Mouse (Mus musculus): ENCODE data around the gene Wdr78. TPM values are rescaled to one million over a fixed set of nuclear protein-coding genes. Genes with fewer than 3 reads are reported as not detected.
A peak's percentile ranks its signal among the peaks of the same experiment; 100 is the strongest.

Wdr78 gene
- polyA plus RNA-seq (2015; fragmentation: Nextera tagmentation; extraction: Ambion mirVana), result 1.9 and 2.6 TPM in 2 replicates

- under 1% methylated on average over 76 of the region's 90 CpGs for WGBS
- peak within 1 kb of the TSS; percentile 77 for H3K4me3 ChIP-seq (replicated peaks; ENCODE audit: low read length)
- peak within 1 kb of the TSS; percentile 90 for H3K9ac ChIP-seq (ENCODE audit: low read length)
- no peaks in the 10 kb centered on the region for H3K27me3 ChIP-seq (ENCODE audit: control insufficient read depth, insufficient read depth, low read length)
- peaks cover 5% of the 10 kb centered on the region; the same call in 1 of the 2 replicates for H3K36me3 ChIP-seq (ENCODE audit: control insufficient read depth, insufficient read depth, low read length)
- no peaks in the 10 kb centered on the region for H3K9me3 ChIP-seq (replicated peaks; ENCODE audit: control insufficient read depth, low read length)
- H3K4me1 ChIP-seq (ENCODE audit: control insufficient read depth, insufficient read depth, low read length), result peaks cover 18% of the 10 kb centered on the region
- peak; percentile 99 for ATAC-seq (ENCODE audit: insufficient read depth, low FRiP score)
- H3K4me2 ChIP-seq (ENCODE audit: low read depth, low read length), result peak within 1 kb of the TSS; percentile 68
- H3K27ac ChIP-seq (ENCODE audit: low read length), result peak within 1 kb of the TSS; percentile 99
Measured at GRCm38 (mm10) chr4:103114184-103115111, at the start of gene Wdr78, which contains the start of gene Mier1. Gene Wdr78 (minus strand): TSS chr4:103114555. Gene Mier1 (plus strand): TSS chr4:103114390.

DNA sequence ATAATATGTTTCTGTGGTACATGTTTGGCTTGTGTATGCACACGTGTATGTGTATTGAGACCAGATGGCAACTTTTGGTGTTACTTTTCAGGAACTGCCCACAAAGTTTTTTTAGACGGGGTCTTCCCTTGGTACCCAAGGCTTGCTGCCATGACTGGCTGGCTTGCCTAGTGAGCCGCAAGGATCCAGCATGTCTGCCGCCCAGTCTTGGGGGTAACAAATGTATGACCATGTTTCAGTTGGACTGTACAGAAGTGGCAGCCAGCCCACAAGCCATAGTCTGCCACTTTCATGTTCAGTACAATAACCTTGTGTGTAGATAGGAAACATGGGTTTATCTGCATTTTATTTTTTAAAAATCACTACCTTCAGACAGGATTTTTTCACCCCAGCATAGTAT lies 44.4 kb upstream of the Wdr78 start:
- no peak overlapping the region for H3K4me2 ChIP-seq (ENCODE audit: low read depth, low read length)
- H3K9me3 ChIP-seq (replicated peaks; ENCODE audit: control insufficient read depth, low read length), result no peaks in the 10 kb centered on the region
- H3K36me3 ChIP-seq (ENCODE audit: control insufficient read depth, insufficient read depth, low read length), result peaks cover 22% of the 10 kb centered on the region; the same call in 1 of the 2 replicates
- WGBS, result 93% methylated on average over 4 of the region's 4 CpGs
- no peak overlapping the region for H3K4me3 ChIP-seq (replicated peaks; ENCODE audit: low read length)
- H3K27ac ChIP-seq (ENCODE audit: low read length), result no peak overlapping the region
- H3K9ac ChIP-seq (ENCODE audit: low read length), result no peak overlapping the region
- H3K4me1 ChIP-seq (ENCODE audit: control insufficient read depth, insufficient read depth, low read length), result no peaks in the 10 kb centered on the region
- H3K27me3 ChIP-seq (ENCODE audit: control insufficient read depth, insufficient read depth, low read length), result no peaks in the 10 kb centered on the region
- no peak for ATAC-seq (ENCODE audit: insufficient read depth, low FRiP score)

GRCm38 (mm10) chr4:103151946-103152345 lies 37.6 kb upstream of the Wdr78 start:
- no peak for ATAC-seq (ENCODE audit: insufficient read depth, low FRiP score)
- H3K27ac ChIP-seq (ENCODE audit: low read length), result no peak overlapping the region
- no peak overlapping the region for H3K4me3 ChIP-seq (replicated peaks; ENCODE audit: low read length)
- H3K27me3 ChIP-seq (ENCODE audit: control insufficient read depth, insufficient read depth, low read length), result no peaks in the 10 kb centered on the region
- no peak overlapping the region for H3K9ac ChIP-seq (ENCODE audit: low read length)
- 80% methylated on average over 5 of the region's 5 CpGs for WGBS
- peaks cover 21% of the 10 kb centered on the region; the same call in 1 of the 2 replicates for H3K36me3 ChIP-seq (ENCODE audit: control insufficient read depth, insufficient read depth, low read length)
- H3K9me3 ChIP-seq (replicated peaks; ENCODE audit: control insufficient read depth, low read length), result no peaks in the 10 kb centered on the region
- H3K4me2 ChIP-seq (ENCODE audit: low read depth, low read length), result no peak overlapping the region
- H3K4me1 ChIP-seq (ENCODE audit: control insufficient read depth, insufficient read depth, low read length), result no peaks in the 10 kb centered on the region

- Histone ChIP-seq H3K27me3 (ENCODE audit: control insufficient read depth, insufficient read depth, low read length) (no peaks in the 10 kb centered on the region), H3K36me3 (ENCODE audit: control insufficient read depth, insufficient read depth, low read length) (peaks cover 13% of the 10 kb centered on the region), H3K4me1 (ENCODE audit: control insufficient read depth, insufficient read depth, low read length) (no peaks in the 10 kb centered on the region), H3K9ac (ENCODE audit: low read length) (no peak overlapping the region), H3K4me3 (replicated peaks; ENCODE audit: low read length) (no peak overlapping the region), H3K9me3 (replicated peaks; ENCODE audit: control insufficient read depth, low read length) (no peaks in the 10 kb centered on the region), H3K27ac (ENCODE audit: low read length) (no peak overlapping the region), H3K4me2 (ENCODE audit: low read depth, low read length) (no peak overlapping the region)
- WGBS, result 38% methylated on average over 5 of the region's 5 CpGs
- ATAC-seq (ENCODE audit: insufficient read depth, low FRiP score), result no peak
Measured at GRCm38 (mm10) chr4:103146339-103146738, 32.0 kb upstream of the Wdr78 start.

- Histone ChIP-seq H3K27me3 (ENCODE audit: control insufficient read depth, insufficient read depth, low read length) (no peaks in the 10 kb centered on the region), H3K4me3 (replicated peaks; ENCODE audit: low read length) (no peak overlapping the region), H3K9me3 (replicated peaks; ENCODE audit: control insufficient read depth, low read length) (no peaks in the 10 kb centered on the region), H3K9ac (ENCODE audit: low read length) (no peak overlapping the region), H3K4me1 (ENCODE audit: control insufficient read depth, insufficient read depth, low read length) (no peaks in the 10 kb centered on the region), H3K4me2 (ENCODE audit: low read depth, low read length) (no peak overlapping the region), H3K27ac (ENCODE audit: low read length) (no peak overlapping the region), H3K36me3 (ENCODE audit: control insufficient read depth, insufficient read depth, low read length) (no peaks in the 10 kb centered on the region)
- no peak for ATAC-seq (ENCODE audit: insufficient read depth, low FRiP score)
- 53% methylated on average over 1 of the region's 1 CpGs for WGBS
Measured at GRCm38 (mm10) chr4:103136946-103137345, 22.6 kb upstream of the Wdr78 start.

- Histone ChIP-seq H3K4me3 (replicated peaks; ENCODE audit: low read length) (no peak overlapping the region), H3K36me3 (ENCODE audit: control insufficient read depth, insufficient read depth, low read length) (no peaks in the 10 kb centered on the region; the same call in 1 of the 2 replicates), H3K4me2 (ENCODE audit: low read depth, low read length) (no peak overlapping the region), H3K4me1 (ENCODE audit: control insufficient read depth, insufficient read depth, low read length) (peaks cover 6% of the 10 kb centered on the region; the same call in 1 of the 2 replicates), H3K9ac (ENCODE audit: low read length) (no peak overlapping the region), H3K9me3 (replicated peaks; ENCODE audit: control insufficient read depth, low read length) (no peaks in the 10 kb centered on the region), H3K27me3 (ENCODE audit: control insufficient read depth, insufficient read depth, low read length) (no peaks in the 10 kb centered on the region), H3K27ac (ENCODE audit: low read length) (no peak overlapping the region)
- no peak for ATAC-seq (ENCODE audit: insufficient read depth, low FRiP score)
- 82% methylated on average over 4 of the region's 4 CpGs for WGBS
Measured at GRCm38 (mm10) chr4:103126533-103126932, 12.2 kb upstream of the Wdr78 start.

DNA sequence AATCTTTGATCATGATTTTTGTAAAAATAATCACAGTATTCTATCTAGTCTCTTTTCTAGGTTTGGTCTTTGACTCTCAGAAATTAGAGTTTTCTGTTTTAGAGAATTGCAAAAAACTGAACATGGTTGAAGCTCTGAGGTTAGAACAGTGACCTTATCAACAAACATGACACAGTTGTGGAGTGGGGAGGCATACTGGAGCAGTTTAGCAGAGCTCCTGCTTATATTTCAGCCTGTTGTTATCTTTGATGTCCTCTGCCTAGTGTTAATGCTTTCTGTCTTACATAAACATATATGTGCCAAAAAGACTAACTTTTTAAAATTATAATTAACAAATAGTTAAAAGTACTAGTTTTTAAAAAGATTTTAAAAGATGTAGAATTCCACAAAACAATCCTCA lies 9.3 kb upstream of the Wdr78 start:
- H3K27ac ChIP-seq (ENCODE audit: low read length), result no peak overlapping the region
- H3K36me3 ChIP-seq (ENCODE audit: control insufficient read depth, insufficient read depth, low read length), result no peaks in the 10 kb centered on the region
- ATAC-seq (ENCODE audit: insufficient read depth, low FRiP score), result no peak
- H3K4me1 ChIP-seq (ENCODE audit: control insufficient read depth, insufficient read depth, low read length), result peaks cover 16% of the 10 kb centered on the region
- no peaks in the 10 kb centered on the region for H3K9me3 ChIP-seq (replicated peaks; ENCODE audit: control insufficient read depth, low read length)
- H3K9ac ChIP-seq (ENCODE audit: low read length), result no peak overlapping the region
- H3K27me3 ChIP-seq (ENCODE audit: control insufficient read depth, insufficient read depth, low read length), result no peaks in the 10 kb centered on the region
- H3K4me3 ChIP-seq (replicated peaks; ENCODE audit: low read length), result no peak overlapping the region
- no peak overlapping the region for H3K4me2 ChIP-seq (ENCODE audit: low read depth, low read length)

DNA sequence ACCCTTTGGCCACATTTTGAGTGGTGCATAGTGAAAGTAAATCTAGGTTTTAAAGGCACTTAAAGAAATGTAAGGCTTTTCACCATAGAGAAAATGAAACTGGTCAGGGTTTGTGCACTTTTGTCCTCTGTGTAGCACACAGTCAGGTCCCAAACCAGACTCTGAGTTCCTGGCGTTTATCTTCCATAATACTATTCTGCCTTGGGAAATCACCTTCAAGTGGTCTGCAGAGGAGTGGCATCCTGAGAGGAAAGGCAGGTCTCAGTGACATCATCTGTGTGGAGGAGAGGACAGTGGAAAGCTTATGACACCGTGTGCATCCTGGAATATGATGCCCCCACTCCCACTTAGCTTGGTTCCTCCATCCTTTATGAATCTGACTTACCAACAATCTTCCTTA lies 8.7 kb upstream of the Wdr78 start:
- Histone ChIP-seq H3K36me3 (ENCODE audit: control insufficient read depth, insufficient read depth, low read length) (no peaks in the 10 kb centered on the region), H3K27ac (ENCODE audit: low read length) (no peak overlapping the region), H3K9me3 (replicated peaks; ENCODE audit: control insufficient read depth, low read length) (no peaks in the 10 kb centered on the region), H3K9ac (ENCODE audit: low read length) (no peak overlapping the region; the same call in 1 of the 2 replicates), H3K4me1 (ENCODE audit: control insufficient read depth, insufficient read depth, low read length) (peaks cover 17% of the 10 kb centered on the region), H3K4me3 (replicated peaks; ENCODE audit: low read length) (no peak overlapping the region), H3K27me3 (ENCODE audit: control insufficient read depth, insufficient read depth, low read length) (no peaks in the 10 kb centered on the region), H3K4me2 (ENCODE audit: low read depth, low read length) (no peak overlapping the region)
- 49% methylated on average over 2 of the region's 2 CpGs for WGBS
- no peak for ATAC-seq (ENCODE audit: insufficient read depth, low FRiP score)

DNA sequence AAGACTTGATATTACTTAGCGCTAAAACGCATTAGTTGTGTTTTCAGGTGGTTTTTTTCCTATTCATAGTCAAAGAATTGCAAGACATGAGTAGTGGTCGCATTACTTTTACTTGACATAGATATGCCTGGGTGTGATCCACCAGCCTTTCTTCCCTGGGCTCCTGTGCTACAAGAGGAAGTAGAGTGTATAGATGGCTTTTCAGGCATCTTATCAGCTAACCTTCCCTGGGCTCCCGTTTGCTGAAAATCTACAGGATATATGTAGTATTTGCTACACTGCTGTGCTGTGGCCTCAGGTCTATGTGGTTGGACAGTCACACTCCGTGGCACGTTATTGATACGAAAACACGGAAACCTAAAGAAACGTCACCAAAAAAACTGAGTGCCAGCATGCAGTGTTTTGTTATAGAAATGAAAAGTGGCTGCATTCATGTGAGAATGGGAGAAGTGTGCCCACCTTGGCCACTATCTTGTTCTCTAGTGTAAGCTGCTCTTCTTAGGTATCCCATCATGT lies 6.6 kb upstream of the Wdr78 start:
- peak overlapping the region; percentile 76 for H3K4me3 ChIP-seq (replicated peaks; ENCODE audit: low read length)
- H3K4me2 ChIP-seq (ENCODE audit: low read depth, low read length), result peak overlapping the region; percentile 62
- WGBS, result 74% methylated on average over 9 of the region's 9 CpGs
- no peak for ATAC-seq (ENCODE audit: insufficient read depth, low FRiP score)
- no peaks in the 10 kb centered on the region for H3K27me3 ChIP-seq (ENCODE audit: control insufficient read depth, insufficient read depth, low read length)
- H3K9me3 ChIP-seq (replicated peaks; ENCODE audit: control insufficient read depth, low read length), result no peaks in the 10 kb centered on the region
- H3K4me1 ChIP-seq (ENCODE audit: control insufficient read depth, insufficient read depth, low read length), result peaks cover 17% of the 10 kb centered on the region
- peak overlapping the region; percentile 31; the same call in 1 of the 2 replicates for H3K9ac ChIP-seq (ENCODE audit: low read length)
- no peak overlapping the region for H3K27ac ChIP-seq (ENCODE audit: low read length)
- peaks cover 5% of the 10 kb centered on the region; the same call in 1 of the 2 replicates for H3K36me3 ChIP-seq (ENCODE audit: control insufficient read depth, insufficient read depth, low read length)

Data from stomach, embryonic 16.5 days (tissue).